Mouse (Mus musculus): ENCODE data around the gene Lgals8. TPM values are rescaled to one million over a fixed set of nuclear protein-coding genes. Genes with fewer than 3 reads are reported as not detected.

The Lgals8 gene
- polyA plus RNA-seq (2015; fragmentation: Nextera tagmentation; extraction: Ambion mirVana), result 8.0 and 10.6 TPM in 2 replicates

- H3K36me3 ChIP-seq (ENCODE audit: poor library complexity, severe bottlenecking), result no peaks in the 10 kb centered on the region
- no peak within 1 kb of the TSS for H3K4me3 ChIP-seq
- H3K27ac ChIP-seq, result no peak within 1 kb of the TSS
- no peaks in the 10 kb centered on the region for H3K9me3 ChIP-seq (replicated peaks)
- 87% methylated on average over 1 of the region's 1 CpGs for WGBS
- H3K27me3 ChIP-seq, result no peaks in the 10 kb centered on the region
- H3K4me1 ChIP-seq, result peaks cover 13% of the 10 kb centered on the region
- no peak within 1 kb of the TSS for H3K9ac ChIP-seq
- no peak for ATAC-seq
- no peak within 1 kb of the TSS for H3K4me2 ChIP-seq
Observed at GRCm38 (mm10) chr13:12464844-12465243, at the start of gene Lgals8. Gene Lgals8, minus strand, starts transcription at chr13:12464944.

GRCm38 (mm10) chr13:12511189-12511965 is 46.6 kb upstream of the Lgals8 start:
- H3K4me1 ChIP-seq, result no peaks in the 10 kb centered on the region
- no peak for ATAC-seq
- no peak overlapping the region for H3K4me2 ChIP-seq
- no peak overlapping the region for H3K4me3 ChIP-seq
- no peaks in the 10 kb centered on the region for H3K27me3 ChIP-seq
- H3K9ac ChIP-seq, result no peak overlapping the region
- WGBS, result 74% methylated on average over 9 of the region's 9 CpGs
- no peaks in the 10 kb centered on the region for H3K9me3 ChIP-seq (replicated peaks)
- H3K27ac ChIP-seq, result no peak overlapping the region
- no peaks in the 10 kb centered on the region for H3K36me3 ChIP-seq (ENCODE audit: poor library complexity, severe bottlenecking)

- 93% methylated on average over 6 of the region's 6 CpGs for WGBS
- H3K4me2 ChIP-seq, result no peak overlapping the region
- H3K9me3 ChIP-seq (replicated peaks), result no peaks in the 10 kb centered on the region
- H3K4me1 ChIP-seq, result no peaks in the 10 kb centered on the region
- no peak for ATAC-seq
- no peak overlapping the region for H3K4me3 ChIP-seq
- H3K9ac ChIP-seq, result no peak overlapping the region
- no peaks in the 10 kb centered on the region for H3K27me3 ChIP-seq
- no peak overlapping the region for H3K27ac ChIP-seq
- H3K36me3 ChIP-seq (ENCODE audit: poor library complexity, severe bottlenecking), result no peaks in the 10 kb centered on the region
Observed at GRCm38 (mm10) chr13:12510032-12510431, 45.3 kb upstream of the Lgals8 start.

- WGBS, result 93% methylated on average over 6 of the region's 6 CpGs
- H3K4me3 ChIP-seq, result no peak overlapping the region
- H3K27ac ChIP-seq, result no peak overlapping the region
- no peak for ATAC-seq
- no peak overlapping the region for H3K9ac ChIP-seq
- no peaks in the 10 kb centered on the region for H3K36me3 ChIP-seq (ENCODE audit: poor library complexity, severe bottlenecking)
- H3K4me2 ChIP-seq, result no peak overlapping the region
- H3K9me3 ChIP-seq (replicated peaks), result no peaks in the 10 kb centered on the region
- H3K4me1 ChIP-seq, result peaks cover 8% of the 10 kb centered on the region; the same call in 1 of the 2 replicates
- no peaks in the 10 kb centered on the region for H3K27me3 ChIP-seq
Observed at GRCm38 (mm10) chr13:12507426-12507825, 42.7 kb upstream of the Lgals8 start.

- WGBS, result 76% methylated on average over 3 of the region's 3 CpGs
- no peak for ATAC-seq
- Histone ChIP-seq H3K4me2 (no peak overlapping the region), H3K4me3 (no peak overlapping the region), H3K9ac (no peak overlapping the region), H3K9me3 (replicated peaks) (no peaks in the 10 kb centered on the region), H3K27me3 (no peaks in the 10 kb centered on the region), H3K27ac (no peak overlapping the region), H3K4me1 (peaks cover 8% of the 10 kb centered on the region; the same call in 1 of the 2 replicates), H3K36me3 (ENCODE audit: poor library complexity, severe bottlenecking) (no peaks in the 10 kb centered on the region)
Observed at GRCm38 (mm10) chr13:12505359-12505758, 40.6 kb upstream of the Lgals8 start.

GRCm38 (mm10) chr13:12503238-12503751 is 38.6 kb upstream of the Lgals8 start:
- H3K36me3 ChIP-seq (ENCODE audit: poor library complexity, severe bottlenecking), result no peaks in the 10 kb centered on the region
- no peaks in the 10 kb centered on the region for H3K27me3 ChIP-seq
- 12% methylated on average over 11 of the region's 11 CpGs for WGBS
- no peak overlapping the region for H3K4me3 ChIP-seq
- H3K4me1 ChIP-seq, result peaks cover 8% of the 10 kb centered on the region; the same call in 1 of the 2 replicates
- peak overlapping the region; percentile 44; the same call in 1 of the 2 replicates for H3K27ac ChIP-seq
- no peak overlapping the region for H3K9ac ChIP-seq
- H3K9me3 ChIP-seq (replicated peaks), result no peaks in the 10 kb centered on the region
- peak; percentile 70 for ATAC-seq
- H3K4me2 ChIP-seq, result no peak overlapping the region; the same call in 1 of the 2 replicates

- Histone ChIP-seq H3K4me1 (peaks cover 8% of the 10 kb centered on the region; the same call in 1 of the 2 replicates), H3K9me3 (replicated peaks) (no peaks in the 10 kb centered on the region), H3K27ac (peak overlapping the region; percentile 44; the same call in 1 of the 2 replicates), H3K4me2 (no peak overlapping the region; the same call in 1 of the 2 replicates), H3K4me3 (no peak overlapping the region), H3K9ac (no peak overlapping the region), H3K27me3 (no peaks in the 10 kb centered on the region), H3K36me3 (ENCODE audit: poor library complexity, severe bottlenecking) (no peaks in the 10 kb centered on the region)
- no peak for ATAC-seq
- 25% methylated on average over 4 of the region's 4 CpGs for WGBS
Observed at GRCm38 (mm10) chr13:12502665-12503237, 38.0 kb upstream of the Lgals8 start.

- 72% methylated on average over 7 of the region's 7 CpGs for WGBS
- H3K9ac ChIP-seq, result no peak overlapping the region
- H3K27me3 ChIP-seq, result no peaks in the 10 kb centered on the region
- ATAC-seq, result no peak
- no peaks in the 10 kb centered on the region for H3K36me3 ChIP-seq (ENCODE audit: poor library complexity, severe bottlenecking)
- peaks cover 8% of the 10 kb centered on the region; the same call in 1 of the 2 replicates for H3K4me1 ChIP-seq
- H3K4me2 ChIP-seq, result no peak overlapping the region
- no peak overlapping the region for H3K4me3 ChIP-seq
- no peak overlapping the region for H3K27ac ChIP-seq
- H3K9me3 ChIP-seq (replicated peaks), result no peaks in the 10 kb centered on the region
Observed at GRCm38 (mm10) chr13:12499107-12499506, 34.4 kb upstream of the Lgals8 start.

GRCm38 (mm10) chr13:12497809-12498208 is 33.1 kb upstream of the Lgals8 start:
- no peak overlapping the region for H3K27ac ChIP-seq
- H3K9ac ChIP-seq, result no peak overlapping the region
- no peak for ATAC-seq
- no peak overlapping the region for H3K4me3 ChIP-seq
- no peaks in the 10 kb centered on the region for H3K9me3 ChIP-seq (replicated peaks)
- H3K4me2 ChIP-seq, result no peak overlapping the region
- no peaks in the 10 kb centered on the region for H3K36me3 ChIP-seq (ENCODE audit: poor library complexity, severe bottlenecking)
- no peaks in the 10 kb centered on the region for H3K27me3 ChIP-seq
- 0 out of 2 replicates have a peak, but pooled peaks cover under 1% of the 10 kb centered on the region for H3K4me1 ChIP-seq
- 53% methylated on average over 8 of the region's 8 CpGs for WGBS

GRCm38 (mm10) chr13:12494750-12495149 is 30.0 kb upstream of the Lgals8 start:
- Histone ChIP-seq H3K27me3 (no peaks in the 10 kb centered on the region), H3K9me3 (replicated peaks) (no peaks in the 10 kb centered on the region), H3K4me2 (no peak overlapping the region), H3K4me1 (no peaks in the 10 kb centered on the region), H3K27ac (no peak overlapping the region), H3K36me3 (ENCODE audit: poor library complexity, severe bottlenecking) (no peaks in the 10 kb centered on the region), H3K4me3 (no peak overlapping the region), H3K9ac (no peak overlapping the region)
- no peak for ATAC-seq
- 92% methylated on average over 9 of the region's 9 CpGs for WGBS

GRCm38 (mm10) chr13:12492515-12492914 is 27.8 kb upstream of the Lgals8 start:
- Histone ChIP-seq H3K27me3 (no peaks in the 10 kb centered on the region), H3K9me3 (replicated peaks) (no peaks in the 10 kb centered on the region), H3K27ac (no peak overlapping the region), H3K36me3 (ENCODE audit: poor library complexity, severe bottlenecking) (no peaks in the 10 kb centered on the region), H3K4me3 (no peak overlapping the region), H3K4me1 (no peaks in the 10 kb centered on the region), H3K9ac (no peak overlapping the region), H3K4me2 (no peak overlapping the region)
- ATAC-seq, result 0 out of 2 replicates have a peak, but pooled peaks have one; percentile 51
- WGBS, result 90% methylated on average over 3 of the region's 3 CpGs

GRCm38 (mm10) chr13:12485640-12486039 is 20.9 kb upstream of the Lgals8 start:
- Histone ChIP-seq H3K4me2 (no peak overlapping the region), H3K9ac (no peak overlapping the region), H3K27ac (0 out of 2 replicates have a peak overlapping the region, but pooled peaks have one; percentile 12), H3K27me3 (no peaks in the 10 kb centered on the region), H3K4me3 (no peak overlapping the region), H3K9me3 (replicated peaks) (no peaks in the 10 kb centered on the region), H3K36me3 (ENCODE audit: poor library complexity, severe bottlenecking) (no peaks in the 10 kb centered on the region), H3K4me1 (no peaks in the 10 kb centered on the region)
- ATAC-seq, result no peak
- 77% methylated on average over 7 of the region's 7 CpGs for WGBS
